Mouse (Mus musculus): ENCODE measurements at regions not wholly inside any gene's neighbourhood (a gene's known extent, or its start where the extent isn't known, plus 50 kb on each side); places are given as distances from the start of the nearest gene placed in this dataset.

DNA sequence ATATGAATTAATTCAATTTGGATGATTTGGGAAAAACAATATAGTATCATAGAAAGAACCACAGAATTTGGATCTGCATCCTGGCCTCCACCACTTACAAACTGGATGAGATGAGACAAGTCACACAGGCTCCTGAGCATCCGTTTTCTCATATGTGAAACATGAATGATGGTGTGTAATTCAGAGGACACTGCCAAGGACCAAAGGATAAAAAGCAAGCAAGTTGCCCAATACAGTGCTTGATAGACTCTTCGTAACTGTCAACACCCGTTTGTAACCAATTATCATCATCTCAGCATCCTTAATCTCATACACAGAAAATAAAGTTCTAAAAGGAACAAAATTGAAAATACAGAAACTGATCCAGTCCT, 305.8 kb downstream of the Fam49a start:
- DNase-seq (ENCODE audit: low read depth): no peak

GRCm38 (mm10) chr12:12567058-12567733, 305.3 kb downstream of the Fam49a start:
- no peak for DNase-seq (ENCODE audit: low read depth)

DNA sequence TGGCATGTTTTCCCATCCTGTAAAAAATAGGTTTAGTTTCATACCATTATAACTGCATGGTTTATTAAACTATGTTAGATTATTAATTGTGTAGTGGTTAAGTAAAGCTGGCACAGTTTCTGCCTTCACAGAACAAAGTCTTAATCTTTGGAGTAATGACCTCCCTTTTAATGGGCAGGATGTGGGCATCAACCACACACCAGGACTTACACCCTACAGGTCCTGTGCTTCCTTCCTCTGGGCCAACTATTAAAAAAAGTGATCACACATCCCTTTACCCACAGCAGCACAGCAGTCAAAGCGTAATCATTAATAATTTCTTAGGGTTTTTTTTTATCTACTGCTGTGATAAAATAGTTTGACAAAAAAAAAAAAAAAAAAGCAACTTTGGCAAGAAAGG, 300.3 kb downstream of the Fam49a start:
- no peak for DNase-seq (ENCODE audit: low read depth)

- DNase-seq (ENCODE audit: low read depth): no peak
Observed at GRCm38 (mm10) chr12:12551818-12552217, 289.9 kb downstream of the Fam49a start.

- DNase-seq (ENCODE audit: low read depth): no peak
Observed at GRCm38 (mm10) chr12:12549649-12550048, 287.7 kb downstream of the Fam49a start.

- no peak for DNase-seq (ENCODE audit: low read depth)
Observed at GRCm38 (mm10) chr12:12548688-12549087, 286.7 kb downstream of the Fam49a start.

DNA sequence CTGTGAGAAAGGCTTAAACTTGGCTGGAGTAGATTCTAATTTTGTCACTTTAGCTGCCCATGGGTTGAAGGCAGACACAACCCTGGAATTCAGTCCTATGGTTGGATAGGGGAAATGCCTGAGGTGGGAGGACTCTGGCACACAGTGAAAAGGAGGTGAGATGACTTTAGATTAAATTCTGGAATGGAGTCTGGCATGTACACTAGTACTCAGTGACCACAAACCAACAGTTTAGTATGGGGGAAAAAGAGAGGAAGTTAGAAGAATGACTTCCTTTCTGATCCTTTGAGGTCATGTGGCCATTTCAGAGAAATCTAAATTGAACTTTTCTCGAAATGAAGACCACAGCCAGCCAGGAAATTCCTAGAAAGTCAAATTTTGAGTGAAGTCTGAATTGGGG, 285.5 kb downstream of the Fam49a start:
- DNase-seq (ENCODE audit: low read depth): no peak

DNA sequence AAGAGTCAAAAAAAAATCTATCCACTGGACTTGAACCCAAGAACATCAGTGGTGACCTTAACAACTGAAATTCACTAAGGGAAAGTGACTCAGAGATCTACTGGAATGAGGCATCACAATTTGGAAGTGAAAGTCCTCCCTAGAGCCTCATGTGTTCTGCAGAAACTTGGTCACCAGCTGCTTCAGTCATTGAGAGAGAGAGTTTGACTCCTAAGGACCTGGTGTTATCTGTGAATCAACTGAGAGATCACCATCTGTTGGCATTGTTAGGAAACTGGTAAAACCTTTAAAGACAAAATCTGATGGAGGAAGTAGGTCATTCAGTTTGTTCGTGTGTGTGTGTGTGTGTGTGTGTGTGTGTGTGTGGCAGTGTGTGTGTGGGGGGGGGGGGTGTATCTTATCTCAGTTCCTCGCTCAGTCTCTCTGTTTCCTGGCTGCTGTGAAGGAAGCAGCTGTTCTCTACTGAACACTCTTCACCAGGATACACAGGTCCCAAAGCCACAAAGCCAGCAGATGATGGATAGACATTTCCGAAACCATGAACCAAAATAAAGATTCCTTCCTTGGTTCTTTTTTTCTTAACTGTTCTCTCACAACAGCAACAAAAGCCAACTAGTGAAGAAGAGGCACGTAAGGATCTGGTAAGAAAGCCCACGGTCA, 284.6 kb downstream of the Fam49a start:
- DNase-seq (ENCODE audit: low read depth): no peak

DNA sequence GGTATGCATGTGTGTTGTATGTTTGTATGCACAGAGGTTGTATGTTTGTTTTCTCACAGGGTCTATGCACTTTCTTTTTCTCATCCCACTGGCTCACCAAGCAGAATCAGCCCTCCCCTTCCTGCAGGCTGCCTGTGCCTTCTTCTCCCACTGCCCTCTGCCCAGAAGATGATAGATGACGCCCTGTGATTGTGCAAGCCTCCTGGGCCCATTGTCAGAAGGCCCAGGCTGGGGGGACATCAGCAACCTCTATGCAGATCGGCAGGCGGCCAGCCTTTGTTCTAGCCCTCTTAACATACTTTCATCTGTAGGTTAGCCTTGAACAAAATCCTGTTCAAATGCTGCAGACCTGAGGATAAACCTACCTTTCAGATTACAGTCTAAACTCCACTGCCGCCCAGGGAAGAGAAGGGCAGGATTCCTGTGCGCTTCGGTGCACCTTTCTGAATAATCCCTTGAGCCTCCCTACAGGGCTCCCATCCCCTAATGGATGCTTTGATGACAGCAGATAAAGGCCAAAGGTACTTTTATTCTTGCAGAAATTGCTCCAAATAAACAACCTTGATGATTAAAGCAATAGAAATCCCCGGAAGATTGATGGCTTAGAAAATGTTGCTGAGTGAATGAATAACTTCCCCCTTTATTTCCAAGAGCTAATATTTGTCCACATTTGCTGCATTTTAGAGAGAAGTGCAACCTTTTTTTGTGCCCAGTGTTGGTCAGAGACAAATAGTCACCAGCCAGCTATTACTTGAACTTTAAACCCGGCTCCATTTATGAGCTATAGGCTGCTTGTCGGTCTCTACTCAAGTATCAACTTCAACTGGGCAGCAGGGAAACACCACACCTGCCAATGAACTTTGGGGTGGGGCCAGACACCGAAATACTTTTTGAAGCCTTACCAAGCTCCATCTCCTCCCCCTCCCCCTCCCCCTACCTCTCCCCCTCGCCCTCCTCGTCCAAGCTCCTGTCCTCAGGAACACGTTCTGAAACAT, 279.4 kb downstream of the Fam49a start:
- no peak for DNase-seq (ENCODE audit: low read depth)

- DNase-seq (ENCODE audit: low read depth): no peak
Observed at GRCm38 (mm10) chr12:12539291-12539690, 277.4 kb downstream of the Fam49a start.

- no peak for DNase-seq (ENCODE audit: low read depth)
Observed at GRCm38 (mm10) chr12:12534779-12535178, 272.8 kb downstream of the Fam49a start.

- no peak for DNase-seq (ENCODE audit: low read depth)
Observed at GRCm38 (mm10) chr12:12530796-12531195, 268.9 kb downstream of the Fam49a start.

DNA sequence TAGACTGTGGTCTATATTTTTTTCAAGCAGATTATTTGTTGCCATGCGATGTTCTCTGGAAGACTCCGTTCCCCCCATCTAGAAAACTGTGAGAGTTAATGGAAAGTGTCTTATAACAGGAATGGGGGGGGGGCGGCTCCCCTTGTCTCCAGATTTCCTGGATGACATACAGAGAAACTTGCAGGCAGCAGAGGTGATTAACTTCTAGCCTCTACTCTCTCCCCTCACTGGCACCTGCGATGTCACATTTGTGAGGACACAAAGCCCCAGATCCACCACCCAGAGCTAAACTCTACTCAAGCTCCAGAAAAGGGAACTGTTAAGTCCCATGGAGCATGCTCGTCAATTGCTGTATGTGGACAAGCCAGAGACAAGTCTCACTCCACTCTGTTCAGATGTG, 267.6 kb downstream of the Fam49a start:
- DNase-seq (ENCODE audit: low read depth): no peak

GRCm38 (mm10) chr12:12528478-12528981, 266.6 kb downstream of the Fam49a start:
- no peak for DNase-seq (ENCODE audit: low read depth)

DNA sequence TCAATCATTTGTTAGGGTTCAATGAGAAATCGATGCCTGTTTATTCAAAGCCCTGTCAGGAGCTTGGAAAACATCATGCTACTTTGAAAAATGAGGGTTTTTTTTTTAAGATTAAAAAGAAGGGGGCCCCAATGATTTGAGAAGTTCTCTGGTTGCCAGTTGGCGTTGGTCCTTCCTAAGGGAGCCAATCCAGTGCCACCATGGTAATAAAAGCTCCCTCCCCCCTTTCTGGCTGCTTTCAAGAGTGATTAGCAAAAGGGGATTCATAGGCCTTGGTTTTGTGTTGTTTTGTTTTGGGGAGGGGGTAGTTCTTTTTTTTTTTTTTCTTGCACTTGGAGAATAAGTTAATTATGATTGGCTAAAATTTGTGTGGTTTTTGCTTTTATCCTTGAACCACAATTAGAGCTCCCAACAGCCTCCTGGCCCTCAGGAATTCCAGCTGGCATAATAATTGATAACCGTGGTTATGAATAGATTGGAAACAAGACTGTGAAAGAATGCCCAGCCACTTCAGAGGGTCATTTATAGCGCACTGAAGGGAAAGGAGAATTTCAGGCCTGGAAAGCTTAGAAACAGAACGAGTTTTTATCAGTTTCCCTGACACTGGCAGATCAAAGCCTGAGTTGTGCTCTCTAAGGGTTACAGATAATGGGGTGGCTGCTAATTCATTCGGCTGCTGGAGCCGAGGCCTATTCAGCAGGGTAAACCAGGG, 266.0 kb downstream of the Fam49a start:
- no peak for DNase-seq (ENCODE audit: low read depth)

GRCm38 (mm10) chr12:12527366-12527765, 265.4 kb downstream of the Fam49a start:
- DNase-seq (ENCODE audit: low read depth): no peak

DNA sequence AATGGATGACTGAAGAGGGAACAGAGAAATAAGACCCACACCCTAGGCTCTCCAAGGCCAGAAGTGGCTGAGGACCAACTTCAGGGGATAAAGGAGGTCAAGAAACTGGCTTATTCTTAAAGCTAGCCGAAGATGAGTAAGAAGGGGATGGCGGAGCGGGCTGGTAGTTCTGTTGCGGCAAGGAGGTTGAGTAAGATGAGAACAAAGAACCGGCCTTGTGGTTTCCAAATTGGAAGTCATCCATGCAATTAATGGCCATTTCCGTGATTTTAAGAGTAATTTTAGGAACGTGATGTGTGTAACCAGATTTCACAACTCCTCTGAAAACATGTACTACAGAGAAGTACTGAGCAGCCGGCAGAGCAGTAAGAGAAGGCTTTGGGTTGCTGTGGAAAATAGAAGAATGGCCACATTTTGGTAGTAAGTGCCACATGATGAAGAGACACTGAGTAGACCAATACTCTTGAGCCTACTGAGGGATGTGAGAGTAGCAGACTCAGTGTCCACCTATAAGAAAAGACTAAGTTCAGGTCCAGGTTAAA, 258.4 kb downstream of the Fam49a start:
- DNase-seq (ENCODE audit: low read depth): no peak

GRCm38 (mm10) chr12:12518490-12519070, 256.6 kb downstream of the Fam49a start:
- DNase-seq (ENCODE audit: low read depth): no peak

GRCm38 (mm10) chr12:12517020-12517419, 255.1 kb downstream of the Fam49a start:
- DNase-seq (ENCODE audit: low read depth): no peak

DNA sequence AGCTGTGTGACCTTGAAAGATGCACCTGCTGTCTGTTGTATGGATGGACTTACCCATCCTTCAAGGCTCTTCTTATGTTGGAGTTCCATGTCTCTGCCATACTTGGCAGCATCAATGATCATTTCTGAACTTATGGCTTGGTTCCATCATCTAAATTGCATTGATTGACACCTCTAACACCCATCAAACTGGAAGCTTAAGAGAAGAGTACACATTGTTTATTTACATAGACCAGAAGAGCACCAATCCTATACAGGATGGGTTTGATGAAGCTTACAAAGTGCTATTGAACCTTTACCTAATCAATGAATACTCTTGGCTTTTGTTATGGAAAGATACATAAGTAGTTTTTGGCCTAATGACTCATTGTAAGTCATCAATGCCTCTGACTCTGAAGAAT, 248.8 kb downstream of the Fam49a start:
- DNase-seq (ENCODE audit: low read depth): no peak
